Mouse (Mus musculus) stomach, embryonic 14.5 days (tissue): ENCODE results near the gene Gm20388. TPM values are rescaled to one million over a fixed set of nuclear protein-coding genes. Genes with fewer than 3 reads are reported as not detected.

Experiments
- ATAC-seq: fragments of 200-750 bp; cut with Nextera tagmentation; 2 replicates; pipeline ENCODE4 v1.8.0; 2017; ENCODE audit warnings: low read depth, moderate TSS enrichment; ENCODE audit not compliant: insufficient number of reproducible peaks, insufficient read depth, low FRiP score
- H3K27ac ChIP-seq: fragments of 300-500 bp; sonication (generic); 2 replicates; pipeline ENCODE4 v1.5.1; 2014; ENCODE audit warnings: mild to moderate bottlenecking, low read length, moderate library complexity, mixed read lengths
- H3K27me3 ChIP-seq: fragments of 300-500 bp; sonication (generic); 2 replicates; pipeline ENCODE4 v1.6.1; 2014; ENCODE audit warnings: low read length, control low read depth, mixed read lengths; ENCODE audit not compliant: control insufficient read depth, insufficient read depth
- H3K36me3 ChIP-seq: fragments of 300-500 bp; sonication (generic); 2 replicates; pipeline ENCODE4 v1.6.1; 2014; ENCODE audit warnings: mild to moderate bottlenecking, control low read depth, low read length, moderate library complexity, mixed read lengths; ENCODE audit not compliant: control insufficient read depth, insufficient read depth
- H3K4me1 ChIP-seq: fragments of 300-500 bp; sonication (generic); 2 replicates; pipeline ENCODE4 v1.6.1; 2014; ENCODE audit warnings: low read length, control low read depth, mixed read lengths; ENCODE audit not compliant: control insufficient read depth, insufficient read depth
- H3K4me2 ChIP-seq: fragments of 300-500 bp; sonication (generic); replicated peaks from 2 replicates; pipeline ENCODE4 v1.6.1; 2014; ENCODE audit warnings: low read depth, low read length, control low read depth
- H3K4me3 ChIP-seq: fragments of 300-500 bp; sonication (generic); 2 replicates; pipeline ENCODE4 v1.5.1; 2014; ENCODE audit warnings: low read depth, low read length, control low read depth
- H3K9ac ChIP-seq: fragments of 300-500 bp; sonication (generic); replicated peaks from 2 replicates; pipeline ENCODE4 v1.6.1; 2014; ENCODE audit warnings: low read depth, mild to moderate bottlenecking, control low read depth, low read length, moderate library complexity, mixed read lengths
- H3K9me3 ChIP-seq: fragments of 300-500 bp; sonication (generic); 2 replicates; pipeline ENCODE4 v1.6.1; 2016; ENCODE audit warnings: low read depth, low read length, control low read depth; ENCODE audit not compliant: control insufficient read depth
- WGBS: fragments of 180-500 bp; shearing (Covaris S2); extraction: QIAGEN DNeasy Blood & Tissue Kit; methylation state at CpG from one replicate; pipeline ENCODE4 v1.1.7; 2014; 5-methylcytosine and 5-hydroxymethylcytosine counted together
- polyA plus RNA-seq: library from polyadenylated mRNA; unstranded; fragments of >200 nt; fragmentation: Nextera tagmentation; extraction: Ambion mirVana; gene quantifications from 2 replicates; pipeline ENCODE4 v1.2.1, GENCODE M21; 2014

The Gm20388 gene
- polyA plus RNA-seq, 1 experiment from 2014 or later = 11.4 TPM

DNA sequence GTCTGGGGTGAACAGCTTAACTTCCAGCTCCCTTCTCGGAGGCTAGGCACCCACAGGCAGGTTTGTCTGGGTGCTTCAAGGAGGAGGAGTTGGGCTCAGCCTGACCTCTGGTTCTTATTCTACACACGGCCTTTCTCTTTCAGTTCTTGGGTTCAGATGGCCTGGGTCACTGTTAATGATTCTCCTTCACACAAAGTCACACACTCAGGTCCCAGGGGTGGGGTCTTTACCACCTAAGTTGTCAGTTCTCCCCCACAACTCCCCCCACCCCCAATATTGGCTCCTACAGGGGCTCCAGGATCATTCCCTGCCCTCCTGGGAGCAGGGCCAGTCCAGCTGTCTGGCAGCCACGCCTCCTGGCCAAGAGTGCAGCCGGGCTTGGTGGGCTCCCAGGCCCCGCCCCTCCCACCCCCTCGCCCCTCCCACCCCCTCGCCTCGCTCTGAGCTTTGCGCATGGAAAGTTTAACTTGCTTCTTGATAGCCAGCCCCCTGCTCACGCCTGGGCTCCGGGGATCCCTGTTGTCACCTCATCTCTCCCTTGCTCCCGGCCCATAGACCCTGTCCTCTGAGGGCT lies 605.6 kb downstream of the Gm20388 start:
- Histone ChIP-seq H3K4me3 (no peak overlapping the region), H3K9me3 (no peaks in the 10 kb centered on the region), H3K27ac (0 out of 2 replicates have a peak overlapping the region, but pooled peaks have one; percentile 62), H3K9ac (no peak overlapping the region), H3K36me3 (no peaks in the 10 kb centered on the region), H3K4me1 (peaks cover 64% of the 10 kb centered on the region), H3K27me3 (no peaks in the 10 kb centered on the region), H3K4me2 (no peak overlapping the region)
- peak; percentile 44; the same call in 1 of the 2 replicates for ATAC-seq
- WGBS = 13% methylated on average over 11 of the region's 12 CpGs

DNA sequence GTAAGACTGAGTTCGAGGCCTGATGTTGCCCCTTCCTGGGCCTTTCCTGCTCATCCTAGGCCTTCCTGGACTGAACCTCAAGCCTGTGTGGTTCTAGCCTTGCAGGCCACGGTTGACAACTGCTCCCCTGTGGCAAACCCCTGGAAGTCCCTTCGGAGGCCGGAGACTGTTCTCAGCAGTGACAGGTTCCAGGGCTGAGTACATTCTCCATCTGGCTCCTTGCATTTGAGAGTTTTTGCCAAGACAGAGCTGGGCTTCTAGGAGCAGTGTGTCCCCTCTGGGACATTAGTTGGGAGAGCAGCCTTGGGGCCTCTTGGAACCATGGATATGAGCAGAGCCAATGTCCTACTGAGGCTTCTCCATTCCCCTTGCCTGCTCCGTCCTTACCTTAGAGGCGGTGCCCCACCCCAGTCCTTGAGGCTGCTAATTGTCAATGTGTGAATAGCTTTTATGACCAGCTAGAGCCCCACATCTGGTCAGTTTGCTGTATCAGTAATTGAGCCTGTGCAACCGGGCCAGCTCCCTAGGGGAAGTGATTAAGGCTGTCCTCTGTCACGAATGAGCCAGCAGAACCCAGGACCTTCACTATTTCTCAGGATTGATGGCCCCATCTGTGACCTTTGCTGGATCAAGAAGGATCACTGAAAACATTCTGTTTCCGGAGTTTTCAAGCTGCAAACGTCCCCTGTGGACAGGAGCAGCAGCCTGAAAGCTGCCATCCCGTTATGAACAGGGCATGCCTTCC lies 607.2 kb downstream of the Gm20388 start:
- H3K27ac ChIP-seq = 0 out of 2 replicates have a peak overlapping the region, but pooled peaks have one; percentile 6
- peaks cover 60% of the 10 kb centered on the region for H3K4me1 ChIP-seq
- H3K4me3 ChIP-seq = no peak overlapping the region
- H3K27me3 ChIP-seq = no peaks in the 10 kb centered on the region
- H3K4me2 ChIP-seq = no peak overlapping the region
- no peaks in the 10 kb centered on the region for H3K9me3 ChIP-seq
- WGBS = 46% methylated on average over 11 of the region's 11 CpGs
- no peak for ATAC-seq
- H3K36me3 ChIP-seq = no peaks in the 10 kb centered on the region
- no peak overlapping the region for H3K9ac ChIP-seq

GRCm38 (mm10) chr8:120518736-120519534 lies 608.3 kb downstream of the Gm20388 start:
- Histone ChIP-seq H3K4me2 (no peak overlapping the region), H3K4me3 (no peak overlapping the region), H3K4me1 (peaks cover 60% of the 10 kb centered on the region), H3K36me3 (no peaks in the 10 kb centered on the region), H3K27me3 (no peaks in the 10 kb centered on the region), H3K9ac (no peak overlapping the region), H3K27ac (no peak overlapping the region), H3K9me3 (no peaks in the 10 kb centered on the region)
- 69% methylated on average over 14 of the region's 14 CpGs for WGBS
- no peak for ATAC-seq

GRCm38 (mm10) chr8:120520287-120520686 lies 609.6 kb downstream of the Gm20388 start:
- Histone ChIP-seq H3K4me3 (no peak overlapping the region), H3K27ac (peak overlapping the region; percentile 61), H3K27me3 (no peaks in the 10 kb centered on the region), H3K9me3 (no peaks in the 10 kb centered on the region), H3K4me1 (peaks cover 63% of the 10 kb centered on the region), H3K36me3 (no peaks in the 10 kb centered on the region), H3K4me2 (no peak overlapping the region), H3K9ac (0 out of 2 replicates have a peak overlapping the region, but pooled peaks have one; percentile 28)
- no peak for ATAC-seq
- WGBS = 63% methylated on average over 15 of the region's 15 CpGs

DNA sequence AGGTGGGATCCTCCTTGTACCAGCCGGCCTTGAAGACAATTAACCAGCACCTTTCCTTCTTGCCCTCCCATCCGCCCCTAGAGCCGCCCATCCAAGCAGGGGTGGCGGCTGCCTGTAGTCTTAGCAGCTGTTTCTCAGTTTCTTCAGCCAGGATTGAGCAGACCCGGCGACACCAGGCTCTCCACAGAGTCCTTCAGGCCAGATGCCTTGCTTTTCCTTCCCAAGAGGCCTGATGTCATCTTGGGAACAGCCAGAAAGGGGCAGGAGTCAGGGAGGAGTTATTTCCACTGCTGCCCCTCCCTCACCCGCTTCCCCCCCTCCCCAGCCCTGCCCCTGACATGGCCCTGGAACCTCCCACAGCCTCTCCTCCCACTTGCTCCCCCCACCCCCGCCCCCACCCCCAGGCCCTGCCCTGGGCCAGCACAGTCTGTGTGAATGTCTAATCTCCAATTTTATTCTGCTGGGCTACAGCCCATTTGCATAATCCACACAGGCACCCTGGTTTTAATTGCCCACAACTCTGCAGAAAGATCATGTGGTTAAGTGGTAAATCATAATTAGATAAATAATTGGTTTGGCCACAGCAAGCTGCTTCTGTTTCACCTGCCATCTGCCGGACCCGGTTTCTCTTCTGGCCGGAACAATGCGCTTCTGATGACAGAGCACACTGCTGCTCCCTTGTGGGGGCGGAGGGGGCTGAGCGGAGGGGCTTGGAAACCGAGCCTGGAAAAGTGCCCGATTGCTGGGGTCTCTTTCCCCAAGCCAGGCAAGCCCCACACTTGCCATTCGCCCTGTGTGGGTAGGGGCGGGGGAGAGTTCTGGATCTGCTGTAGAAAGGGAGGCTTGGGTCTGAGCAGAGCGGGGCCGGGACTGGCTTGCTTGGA lies 610.3 kb downstream of the Gm20388 start:
- no peak overlapping the region for H3K4me3 ChIP-seq
- H3K36me3 ChIP-seq = no peaks in the 10 kb centered on the region
- H3K9ac ChIP-seq = 0 out of 2 replicates have a peak overlapping the region, but pooled peaks have one; percentile 28
- H3K27ac ChIP-seq = peak overlapping the region; percentile 61
- WGBS = 22% methylated on average over 20 of the region's 20 CpGs
- no peaks in the 10 kb centered on the region for H3K9me3 ChIP-seq
- no peak overlapping the region for H3K4me2 ChIP-seq
- ATAC-seq = peak; percentile 47; the same call in 1 of the 2 replicates
- H3K4me1 ChIP-seq = peaks cover 69% of the 10 kb centered on the region
- H3K27me3 ChIP-seq = no peaks in the 10 kb centered on the region

DNA sequence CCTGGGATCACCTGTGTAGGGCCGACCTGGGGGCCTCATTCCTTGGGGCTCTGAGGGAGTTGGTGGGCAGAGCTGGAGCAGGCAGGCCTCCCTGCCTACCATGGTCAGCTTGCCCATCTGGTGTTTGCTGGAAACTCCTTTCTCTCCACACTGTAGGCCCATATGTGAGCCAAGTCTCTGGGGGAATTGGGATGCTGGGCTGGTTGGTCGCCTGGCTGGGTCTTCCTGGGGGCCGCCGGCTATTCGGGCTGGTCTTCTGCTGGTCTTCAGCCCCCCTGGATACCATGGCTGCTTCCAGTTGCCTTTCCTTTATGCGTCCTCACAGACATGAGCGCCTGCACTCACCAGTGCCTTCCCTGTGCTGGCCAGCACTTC lies 610.9 kb downstream of the Gm20388 start:
- ATAC-seq = no peak
- Histone ChIP-seq H3K27me3 (no peaks in the 10 kb centered on the region), H3K9ac (no peak overlapping the region), H3K9me3 (no peaks in the 10 kb centered on the region), H3K27ac (peak overlapping the region; percentile 39; the same call in 1 of the 2 replicates), H3K4me1 (peaks cover 69% of the 10 kb centered on the region), H3K4me2 (no peak overlapping the region), H3K4me3 (no peak overlapping the region), H3K36me3 (no peaks in the 10 kb centered on the region)
- 72% methylated on average over 7 of the region's 7 CpGs for WGBS

DNA sequence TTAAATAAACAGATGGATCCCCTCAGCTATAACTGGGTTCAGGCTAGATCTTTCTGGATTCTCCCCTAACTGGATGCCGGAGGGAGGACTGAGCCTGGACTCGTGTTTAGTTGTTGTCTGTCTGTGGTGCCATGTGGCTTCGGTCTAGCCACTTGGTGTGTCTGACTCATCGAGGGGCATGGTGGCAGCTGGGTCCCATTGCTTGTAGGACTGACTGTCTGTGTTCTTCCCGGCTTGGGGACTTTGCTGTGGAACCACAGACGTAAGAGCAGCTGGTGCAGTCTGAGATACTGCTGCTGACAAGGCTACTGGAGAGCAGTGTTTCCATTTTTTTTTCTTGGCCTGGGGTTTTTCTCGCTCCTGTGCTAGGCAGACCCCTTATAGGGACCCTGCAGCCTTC lies 613.0 kb downstream of the Gm20388 start:
- Histone ChIP-seq H3K36me3 (no peaks in the 10 kb centered on the region), H3K4me3 (no peak overlapping the region), H3K27me3 (no peaks in the 10 kb centered on the region), H3K9me3 (no peaks in the 10 kb centered on the region), H3K9ac (no peak overlapping the region), H3K27ac (no peak overlapping the region), H3K4me2 (no peak overlapping the region), H3K4me1 (peaks cover 54% of the 10 kb centered on the region)
- no peak for ATAC-seq
- 65% methylated on average over 7 of the region's 7 CpGs for WGBS

DNA sequence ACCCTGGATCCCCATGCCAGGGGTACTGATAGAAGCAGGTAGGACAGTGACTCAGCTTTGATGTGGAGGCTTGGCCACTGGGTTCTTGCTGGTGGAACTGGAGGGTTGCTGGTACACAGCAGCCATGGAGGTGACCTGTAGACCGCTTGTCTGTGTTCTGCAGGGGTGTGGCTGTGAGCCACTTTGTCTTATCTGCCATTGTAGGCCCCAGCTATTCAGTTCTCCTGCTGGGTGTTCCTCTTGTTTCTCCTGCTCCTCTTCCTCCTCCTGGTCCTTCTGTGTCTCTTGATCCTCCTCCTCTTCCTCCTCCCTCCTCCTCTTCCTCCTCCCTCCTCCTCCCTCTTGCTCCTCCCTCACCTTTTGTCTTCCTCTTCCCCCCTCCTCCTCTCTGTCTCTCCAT lies 614.5 kb downstream of the Gm20388 start:
- H3K4me3 ChIP-seq = no peak overlapping the region
- H3K4me2 ChIP-seq = no peak overlapping the region
- peaks cover 42% of the 10 kb centered on the region for H3K4me1 ChIP-seq
- no peak for ATAC-seq
- WGBS = 55% methylated on average over 1 of the region's 1 CpGs
- H3K36me3 ChIP-seq = no peaks in the 10 kb centered on the region
- no peak overlapping the region for H3K9ac ChIP-seq
- H3K27me3 ChIP-seq = no peaks in the 10 kb centered on the region
- no peak overlapping the region for H3K27ac ChIP-seq
- H3K9me3 ChIP-seq = no peaks in the 10 kb centered on the region
